Mouse (Mus musculus): ENCODE results near the gene Dcx.

The Dcx gene

GRCm38 (mm10) chrX:143932958-143933357 is at the start of gene Dcx:
Dcx (minus strand) TSS chrX:143933311.
- no peak for DNase-seq

- no peak for DNase-seq
These were observed 33.1 kb upstream of the Dcx start for GRCm38 (mm10) chrX:143966249-143966648.

- no peak for DNase-seq
These were observed 560 bp upstream of the Dcx start for GRCm38 (mm10) chrX:143933671-143934070.

GRCm38 (mm10) chrX:143932530-143932929 is 581 bp downstream of the Dcx start:
- no peak for DNase-seq

GRCm38 (mm10) chrX:143931400-143932185 is 1.5 kb downstream of the Dcx start:
- DNase-seq = no peak

GRCm38 (mm10) chrX:143922070-143922469 is 11.0 kb downstream of the Dcx start:
- no peak for DNase-seq

GRCm38 (mm10) chrX:143906699-143907471 is 26.2 kb downstream of the Dcx start:
- DNase-seq = no peak

- peak; percentile 23 for DNase-seq
These were observed 28.4 kb downstream of the Dcx start for GRCm38 (mm10) chrX:143904689-143905088.

GRCm38 (mm10) chrX:143902300-143902699 is 30.8 kb downstream of the Dcx start:
- DNase-seq = no peak

- no peak for DNase-seq
These were observed 35.5 kb downstream of the Dcx start for GRCm38 (mm10) chrX:143897363-143898285.

- DNase-seq = no peak
These were observed 36.2 kb downstream of the Dcx start for GRCm38 (mm10) chrX:143896936-143897335.

- DNase-seq = no peak
These were observed 39.9 kb downstream of the Dcx start for GRCm38 (mm10) chrX:143893180-143893579.

- DNase-seq = peak; percentile 8
These were observed 47.3 kb downstream of the Dcx start for GRCm38 (mm10) chrX:143885765-143886164.

GRCm38 (mm10) chrX:143884953-143885352 is 48.2 kb downstream of the Dcx start:
- no peak for DNase-seq

- no peak for DNase-seq
These were observed 48.8 kb downstream of the Dcx start for GRCm38 (mm10) chrX:143884299-143884698.

GRCm38 (mm10) chrX:143881806-143882468 is 51.2 kb downstream of the Dcx start:
- DNase-seq = no peak

GRCm38 (mm10) chrX:143879631-143880030 is 53.5 kb downstream of the Dcx start:
- no peak for DNase-seq

GRCm38 (mm10) chrX:143867129-143867664 is 65.9 kb downstream of the Dcx start:
- DNase-seq = no peak

GRCm38 (mm10) chrX:143851351-143851750 is 81.8 kb downstream of the Dcx start:
- DNase-seq = no peak

- no peak for DNase-seq
These were observed 83.1 kb downstream of the Dcx start for GRCm38 (mm10) chrX:143849969-143850368.

- no peak for DNase-seq
These were observed 86.5 kb downstream of the Dcx start for GRCm38 (mm10) chrX:143846637-143847036.

- DNase-seq = peak; percentile 30
These were observed 105.9 kb downstream of the Dcx start, which contains the start of gene Capn6 for GRCm38 (mm10) chrX:143827212-143827611. Capn6 (minus strand) TSS chrX:143827414.
